Mouse (Mus musculus) left cerebral cortex, adult 9 months (tissue): Measurements from ENCODE around the gene Dek.

Experiments
- DNase-seq, 2 experiments: peaks; one replicate each; pipeline ENCODE4 v3.0.0; 2022; ENCODE audit warnings: low spot score in 2 of 2

Gene Dek

GRCm38 (mm10) chr13:47105711-47106579 lies at the start of gene Dek:
Dek (minus strand) TSS chr13:47106201.
- peak; percentile 33 to 78 for DNase-seq

DNA sequence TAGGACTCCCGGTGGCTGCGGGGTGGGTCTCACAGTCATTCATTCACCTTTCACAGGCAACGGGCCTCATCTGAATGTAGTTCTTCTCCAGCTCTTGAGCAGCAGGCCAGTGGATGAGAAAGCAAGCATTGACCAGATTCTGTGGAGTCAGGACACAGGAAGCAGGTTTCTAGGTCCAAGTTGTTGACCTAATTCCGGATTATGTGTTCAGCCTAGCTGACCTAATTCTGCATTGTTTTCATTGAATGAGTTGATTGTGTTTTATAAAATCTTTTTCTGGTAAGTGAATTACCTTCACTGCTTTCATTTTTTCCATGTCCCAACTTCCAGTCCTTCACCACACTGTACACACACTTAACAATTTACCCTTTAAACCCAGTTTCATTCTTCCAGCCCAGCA lies 48.9 kb upstream of the Dek start:
- DNase-seq: no peak

DNA sequence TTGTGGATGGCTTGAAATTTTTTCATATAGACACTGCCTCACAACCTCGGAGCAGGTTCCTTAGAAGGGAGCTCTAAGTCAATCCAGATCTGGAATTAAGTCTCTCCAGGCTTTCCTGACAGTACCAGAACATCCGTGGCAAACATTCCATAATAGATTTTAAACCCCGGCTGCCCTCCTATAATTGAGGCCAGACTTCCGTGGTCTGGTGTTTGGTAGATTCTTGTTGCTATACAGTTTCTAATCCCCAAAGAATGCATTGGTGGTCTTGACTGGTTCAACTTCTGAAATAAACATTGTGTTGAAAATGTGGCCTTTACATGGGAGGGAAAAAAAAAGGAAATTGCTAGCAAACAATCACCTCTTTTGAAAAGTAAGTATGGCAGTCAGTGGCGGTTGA lies 47.2 kb upstream of the Dek start:
- DNase-seq: no peak

GRCm38 (mm10) chr13:47152390-47152789 lies 46.4 kb upstream of the Dek start:
- peak in 1 of 2 experiments; percentile 60 for DNase-seq

- DNase-seq: peak; percentile 27 to 56
These were observed 45.1 kb upstream of the Dek start for GRCm38 (mm10) chr13:47151060-47151459.

- no peak for DNase-seq
These were observed 44.0 kb upstream of the Dek start for GRCm38 (mm10) chr13:47149993-47150392.

GRCm38 (mm10) chr13:47148573-47148972 lies 42.6 kb upstream of the Dek start:
- DNase-seq: peak; percentile 80 to 88

DNA sequence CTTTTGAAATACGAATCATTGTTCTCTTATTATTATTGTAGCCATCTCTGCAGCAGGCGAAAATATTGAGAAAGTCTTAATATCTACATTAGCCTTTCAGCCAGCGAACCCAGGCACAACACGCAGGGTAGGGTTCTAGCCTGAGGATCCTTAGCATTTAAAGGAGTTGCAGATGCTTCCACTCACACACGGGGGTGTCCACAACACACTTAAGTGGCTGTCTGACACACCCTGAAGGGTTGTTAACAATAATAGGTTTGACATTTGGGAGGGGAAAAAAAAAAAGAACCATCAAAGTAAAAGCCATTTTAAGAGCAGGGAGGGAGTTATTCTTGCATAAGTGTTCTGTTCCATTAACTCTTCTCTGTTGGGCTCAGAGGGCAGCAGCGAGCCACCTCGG lies 40.4 kb upstream of the Dek start:
- DNase-seq: no peak

DNA sequence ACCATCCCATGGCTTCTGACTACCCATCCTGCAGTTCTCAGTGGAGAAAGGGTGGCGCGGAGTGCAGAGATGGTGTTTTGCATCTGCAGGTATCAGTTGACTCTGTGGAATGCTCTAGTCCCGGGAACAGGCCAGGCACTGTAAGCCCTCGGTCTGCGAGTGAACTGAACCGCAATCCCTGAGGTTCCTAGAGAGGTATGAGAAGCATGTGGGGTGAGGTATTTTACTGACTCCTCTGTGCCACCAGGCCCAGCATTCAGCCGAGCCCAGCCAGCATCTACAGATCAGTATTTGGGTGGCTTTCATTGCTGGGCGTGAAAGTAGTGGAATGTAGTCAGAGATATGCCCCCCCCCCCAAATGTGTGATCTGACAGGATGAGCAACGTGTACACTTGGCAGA lies 39.9 kb upstream of the Dek start:
- no peak for DNase-seq

- DNase-seq: no peak
These were observed 36.8 kb upstream of the Dek start for GRCm38 (mm10) chr13:47142764-47143163.

- no peak for DNase-seq
These were observed 29.7 kb upstream of the Dek start for GRCm38 (mm10) chr13:47135741-47136140.

DNA sequence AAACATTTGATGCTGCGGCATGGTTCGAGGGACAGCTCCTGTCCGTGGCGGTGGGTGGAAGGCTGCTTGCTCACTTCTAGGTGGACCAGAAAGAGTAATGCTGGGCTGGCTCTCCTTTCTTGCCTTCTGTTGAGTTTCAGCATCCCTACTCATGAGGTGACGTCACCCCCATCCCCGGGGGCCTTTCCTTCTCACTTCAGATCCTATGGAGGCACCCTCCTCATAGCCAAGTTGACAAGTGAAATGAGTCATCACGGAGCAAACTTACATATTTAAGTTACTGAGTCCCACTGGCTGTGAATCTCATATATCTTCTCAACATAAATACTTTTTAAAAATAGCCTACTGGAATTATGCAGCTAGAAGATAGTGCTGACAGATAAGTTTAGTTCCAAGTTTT lies 28.8 kb upstream of the Dek start:
- peak; percentile 25 to 49 for DNase-seq

GRCm38 (mm10) chr13:47133058-47133457 lies 27.1 kb upstream of the Dek start:
- no peak for DNase-seq

- DNase-seq: no peak
These were observed 23.1 kb upstream of the Dek start for GRCm38 (mm10) chr13:47129090-47129489.

DNA sequence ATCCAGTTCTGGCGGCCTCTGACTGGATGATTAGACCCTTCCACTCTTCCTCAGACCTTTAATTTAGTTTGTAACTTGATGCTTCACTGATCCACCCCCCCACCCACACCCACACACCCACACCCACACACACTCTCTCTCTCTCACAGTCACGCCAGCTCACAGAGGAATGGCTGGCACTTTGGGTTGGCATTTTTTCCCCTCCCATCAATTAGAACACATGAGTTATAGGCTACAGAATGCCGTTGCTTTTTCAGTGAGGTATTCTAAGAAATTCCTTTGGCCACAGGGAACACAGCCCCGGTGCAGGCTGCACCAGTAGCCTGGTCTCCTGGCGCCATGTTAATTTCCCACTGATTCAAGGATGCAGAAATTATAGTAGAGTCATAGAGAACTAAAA lies 19.6 kb upstream of the Dek start:
- no peak for DNase-seq

- no peak for DNase-seq
These were observed 19.0 kb upstream of the Dek start for GRCm38 (mm10) chr13:47124986-47125385.

DNA sequence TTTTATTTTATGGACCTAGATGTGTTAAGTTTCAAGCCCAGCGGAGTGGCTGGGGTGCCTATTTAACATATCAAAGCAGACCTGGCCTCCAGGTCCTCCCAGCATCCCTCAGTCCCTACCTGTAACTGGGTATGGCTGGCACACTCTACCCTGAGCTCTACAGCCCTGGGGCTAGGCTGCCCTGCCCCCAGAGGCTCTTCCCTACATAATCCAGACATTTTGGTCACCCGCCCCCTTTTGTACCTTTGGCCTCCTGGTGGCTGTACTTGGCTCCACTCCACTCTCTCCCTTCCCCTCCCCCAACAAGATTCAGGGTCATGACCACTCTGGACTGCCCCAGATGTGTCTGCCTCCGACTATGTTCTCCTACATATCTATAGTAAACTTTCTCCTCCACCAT lies 18.4 kb upstream of the Dek start:
- DNase-seq: no peak

- DNase-seq: peak in 1 of 2 experiments; percentile 59
These were observed 16.8 kb upstream of the Dek start, which contains the start of gene Rnf144b for GRCm38 (mm10) chr13:47122537-47123430. Rnf144b (plus strand) TSS chr13:47122656.

DNA sequence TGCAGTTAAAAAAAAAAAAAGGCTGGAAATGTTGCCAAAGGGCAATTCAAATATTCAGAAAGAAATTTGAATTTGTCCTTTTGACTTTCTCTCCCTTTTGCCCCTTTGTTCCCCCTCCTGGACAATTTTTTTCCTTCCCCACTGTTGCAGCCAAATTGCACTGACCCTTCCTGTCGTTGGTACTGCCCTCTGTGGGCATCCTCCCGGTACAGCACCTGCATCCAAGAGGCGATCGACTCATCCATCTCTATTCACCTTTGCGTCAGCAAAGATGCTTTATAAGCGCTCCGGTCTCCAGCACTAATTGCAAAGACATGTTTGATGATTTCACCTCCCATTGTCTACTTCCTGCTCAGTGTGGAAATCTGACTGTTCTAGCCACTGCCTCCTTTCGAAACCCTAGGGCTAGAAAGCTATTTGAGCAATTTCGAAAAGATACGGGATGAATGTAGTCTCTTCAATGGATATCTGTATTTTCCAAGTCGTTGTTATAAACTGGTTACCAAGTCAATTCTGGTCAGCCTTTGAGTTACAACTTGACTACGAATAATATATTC lies 15.4 kb upstream of the Dek start:
- no peak for DNase-seq

DNA sequence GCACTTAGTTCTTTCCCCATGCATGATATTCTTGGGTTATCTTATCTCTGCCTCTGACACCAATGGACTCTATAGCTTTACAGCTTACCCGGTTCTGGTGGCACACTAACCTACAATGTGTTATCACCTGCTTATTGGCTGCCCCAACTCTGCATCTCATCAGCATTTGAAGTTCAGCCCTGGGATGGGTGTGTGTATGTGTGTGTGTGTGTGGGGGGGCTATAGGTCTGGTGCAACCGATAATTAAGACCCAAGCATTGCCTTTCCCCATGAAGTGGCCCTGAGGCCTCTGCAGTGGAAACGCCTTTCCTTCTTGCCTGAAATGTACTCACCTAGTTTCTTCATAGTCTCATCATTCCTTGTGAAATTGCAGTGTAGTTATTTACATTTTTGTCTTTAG lies 10.0 kb upstream of the Dek start:
- DNase-seq: no peak

- no peak for DNase-seq
These were observed 6.9 kb upstream of the Dek start for GRCm38 (mm10) chr13:47112924-47113323.

DNA sequence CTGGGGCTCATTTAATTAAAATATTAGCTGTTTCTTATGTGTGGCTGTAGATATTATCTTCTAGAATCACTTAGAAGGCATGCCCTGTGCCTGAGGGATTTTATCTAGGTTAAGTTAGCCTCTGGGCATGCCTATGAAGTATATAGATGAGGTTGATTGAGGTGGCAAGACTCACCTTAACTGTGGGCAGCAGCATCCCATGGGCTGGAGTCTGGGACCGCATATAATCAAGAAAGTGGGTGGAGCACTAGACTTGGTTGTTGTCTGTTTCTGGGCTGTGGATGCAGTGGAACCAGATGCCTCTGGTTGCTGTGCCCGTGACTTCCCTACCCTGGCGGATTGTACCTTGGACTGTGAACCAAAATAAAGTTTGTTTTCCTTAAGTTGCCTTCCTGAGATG lies 6.1 kb upstream of the Dek start:
- DNase-seq: no peak
